In the genomic region with DNA sequence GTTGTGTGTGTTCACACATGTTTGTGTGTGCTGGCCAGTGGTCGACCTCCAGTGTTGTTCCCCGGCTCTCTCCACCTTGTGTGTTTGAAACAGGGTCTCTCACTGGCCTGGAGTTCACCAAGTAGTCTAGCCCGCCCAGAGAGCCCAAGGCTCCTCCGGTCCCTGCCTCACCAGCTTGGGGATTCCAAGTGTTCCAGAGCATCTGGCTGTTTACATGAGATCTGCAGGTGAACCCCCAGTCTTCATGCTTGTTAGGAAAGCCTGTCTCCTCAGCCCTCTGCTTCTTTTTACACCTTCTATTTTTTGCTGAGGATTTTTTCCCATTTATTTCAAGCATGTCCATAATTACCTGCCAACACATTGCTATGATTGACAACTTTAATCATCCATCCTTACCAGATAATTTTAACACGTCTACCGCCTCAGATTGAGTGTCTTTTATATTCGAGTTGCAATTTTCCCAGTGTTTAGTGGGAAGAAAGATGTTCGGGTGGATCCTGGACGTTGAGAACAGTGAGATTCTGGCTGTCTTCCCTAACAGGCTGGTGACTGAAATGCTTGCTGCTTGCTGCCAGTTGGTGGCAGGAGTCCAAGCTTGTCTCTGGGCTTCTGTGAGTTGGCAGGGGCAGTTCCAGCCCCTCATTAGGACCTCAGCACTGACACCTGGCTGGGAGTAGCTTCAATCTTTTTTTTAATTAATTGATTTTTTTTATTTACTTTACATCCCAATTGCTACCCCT, we compare ENCODE assay signal across 9 mouse cellular contexts. TPM values are rescaled to one million over a fixed set of nuclear protein-coding genes. Genes with fewer than 3 reads are reported as not detected.
DNase-seq lines count a peak whose midpoint lies in the region; ATAC-seq and TF ChIP-seq lines count a peak whose summit lies in the region.
"Had no signal": no experiment of that assay in that cellular context is flagged by ENCODE, and none has a peak within 500 bp of the region (broad histone marks: within the 10 kb centered on the region; RNA-seq: fewer than 3 reads in every experiment).

No protein-coding gene starts in this region.

- H3K9me3 ChIP-seq in embryonic facial prominence, embryonic 14.5 days (ENCODE audit: control insufficient read depth, low read length), result no peaks in the 10 kb centered on the region
- H3K9me3 ChIP-seq in embryonic facial prominence, embryonic 10.5 days, result no peaks in the 10 kb centered on the region
- H3K9me3 ChIP-seq in neural tube, embryonic 14.5 days (ENCODE audit: control insufficient read depth, low read length), result no peaks in the 10 kb centered on the region

- no peak overlapping the region for H3K9ac ChIP-seq in embryonic facial prominence, embryonic 14.5 days (ENCODE audit: low read depth, low read length)
- no peak overlapping the region for H3K9ac ChIP-seq in neural tube, embryonic 14.5 days (replicated peaks; ENCODE audit: low read depth, low read length)

- H3K4me3 ChIP-seq in embryonic facial prominence, embryonic 14.5 days (ENCODE audit: low read depth, low read length), result no peak overlapping the region
- no peak overlapping the region for H3K4me3 ChIP-seq in embryonic facial prominence, embryonic 10.5 days
- H3K4me3 ChIP-seq in neural tube, embryonic 14.5 days (ENCODE audit: low read depth, low read length), result no peak overlapping the region
- H3K4me3 ChIP-seq in layer of hippocampus, adult 2 months, result no peak overlapping the region

- peak; percentile 55 for DNase-seq in embryonic facial prominence, embryonic 14.5 days (ENCODE audit: low spot score)
- no peak for DNase-seq in embryonic facial prominence, embryonic 10.5 days (ENCODE audit: low spot score)
- no peak for DNase-seq in neural tube, embryonic 10.5 days (ENCODE audit: extremely low spot score, low spot score)
- peak; percentile 65 to 82 for DNase-seq in layer of hippocampus, adult 2 months (ENCODE audit: low spot score in 2 of 2)
- DNase-seq in right cerebral cortex, postnatal 25 days, result peak; percentile 56
- no peak for DNase-seq in urinary bladder, postnatal 36 days (ENCODE audit: low spot score in 2 of 2)
- no peak for DNase-seq in thymus, postnatal 10 days (ENCODE audit: low spot score in 2 of 2)

- H3K27me3 ChIP-seq in embryonic facial prominence, embryonic 14.5 days (replicated peaks; ENCODE audit: control insufficient read depth, insufficient read depth, low read length), result no peaks in the 10 kb centered on the region
- H3K27me3 ChIP-seq in embryonic facial prominence, embryonic 10.5 days (replicated peaks; ENCODE audit: low read depth, poor library complexity, severe bottlenecking), result no peaks in the 10 kb centered on the region
- no peaks in the 10 kb centered on the region for H3K27me3 ChIP-seq in neural tube, embryonic 14.5 days (ENCODE audit: control insufficient read depth, insufficient read depth, low read length)

- WGBS in embryonic facial prominence, embryonic 14.5 days, result 71% methylated on average over 9 of the region's 9 CpGs
- 75% methylated on average over 9 of the region's 9 CpGs for WGBS in embryonic facial prominence, embryonic 10.5 days
- WGBS in neural tube, embryonic 14.5 days, result 54% methylated on average over 9 of the region's 9 CpGs

- peak; percentile 47 for TF ChIP-seq CTCF in layer of hippocampus, adult 2 months (conservative IDR thresholded peaks at IDR 0.05)

- no peak for ATAC-seq in embryonic facial prominence, embryonic 14.5 days (ENCODE audit: low read depth)
- peak; percentile 61; the same call in 1 of the 2 replicates for ATAC-seq in neural tube, embryonic 14.5 days (ENCODE audit: low read depth)

- no peaks in the 10 kb centered on the region for H3K4me1 ChIP-seq in embryonic facial prominence, embryonic 14.5 days (ENCODE audit: control insufficient read depth, insufficient read depth, low read length)
- peaks cover 8% of the 10 kb centered on the region for H3K4me1 ChIP-seq in embryonic facial prominence, embryonic 10.5 days
- 0 out of 2 replicates have a peak, but pooled peaks cover 2% of the 10 kb centered on the region for H3K4me1 ChIP-seq in neural tube, embryonic 14.5 days (ENCODE audit: control insufficient read depth, insufficient read depth, low read length)

- no peak overlapping the region for H3K4me2 ChIP-seq in embryonic facial prominence, embryonic 14.5 days (ENCODE audit: low read depth, low read length)
- no peak overlapping the region for H3K4me2 ChIP-seq in neural tube, embryonic 14.5 days (ENCODE audit: low read depth, low read length)

- H3K36me3 ChIP-seq in embryonic facial prominence, embryonic 14.5 days (ENCODE audit: control insufficient read depth, insufficient read depth, low read length), result no peaks in the 10 kb centered on the region
- H3K36me3 ChIP-seq in embryonic facial prominence, embryonic 10.5 days (replicated peaks), result no peaks in the 10 kb centered on the region
- no peaks in the 10 kb centered on the region for H3K36me3 ChIP-seq in neural tube, embryonic 14.5 days (ENCODE audit: control insufficient read depth, insufficient read depth, low read length)

- no peak overlapping the region for H3K27ac ChIP-seq in embryonic facial prominence, embryonic 14.5 days (replicated peaks; ENCODE audit: low read depth, low read length)
- no peak overlapping the region for H3K27ac ChIP-seq in embryonic facial prominence, embryonic 10.5 days (replicated peaks)
- H3K27ac ChIP-seq in neural tube, embryonic 14.5 days (ENCODE audit: low read depth, low read length), result no peak overlapping the region
- H3K27ac ChIP-seq in layer of hippocampus, adult 2 months, result no peak overlapping the region

RNA-seq across cellular contexts. Expression of a gene that starts 15.6 kb away (rescaled TPM):
- polyA plus RNA-seq in embryonic facial prominence, embryonic 14.5 days (2014; fragmentation: Nextera tagmentation; extraction: Ambion mirVana), result 0.40 and 0.50 TPM in 2 replicates
- 1.0 and 1.2 TPM in 2 replicates for polyA plus RNA-seq in embryonic facial prominence, embryonic 10.5 days (2016; fragmentation: Nextera tagmentation; extraction: Ambion mirVana)
- polyA plus RNA-seq in neural tube, embryonic 14.5 days (2014; fragmentation: Nextera tagmentation; extraction: Ambion mirVana), result 5.8 and 6.3 TPM in 2 replicates
- total RNA-seq in layer of hippocampus, adult 2 months (2021), result 1 to 10 TPM; 8.5 to 9.0 TPM
- total RNA-seq: neutrophil, adult 5-6 weeks had no signal

Comparison
In these comparisons a context has a peak if more than half of its experiments do, and no peak if none do; other contexts are left out.
1. DNase-seq: peak in embryonic facial prominence, embryonic 14.5 days (single experiment), layer of hippocampus, adult 2 months (2 of 2) and right cerebral cortex, postnatal 25 days (single experiment); none in embryonic facial prominence, embryonic 10.5 days (single experiment), neural tube, embryonic 10.5 days (single experiment), urinary bladder, postnatal 36 days (0 of 2) and thymus, postnatal 10 days (0 of 2).